Mouse (Mus musculus) hindbrain, embryonic 14.5 days (tissue): ENCODE data around the gene Edem2. TPM values are rescaled to one million over a fixed set of nuclear protein-coding genes. Genes with fewer than 3 reads are reported as not detected.
A peak's percentile ranks its signal among the peaks of the same experiment; 100 is the strongest.
"Not testable (repeated sequence)": the region's sequence is repeated elsewhere in the genome, so short reads cannot be mapped to it uniquely, and the experiment has no call there.

Experiments
- ATAC-seq: fragments of 200-750 bp; cut with Nextera tagmentation; 2 replicates; pipeline ENCODE4 v1.8.0; 2017; ENCODE audit warnings: moderate number of reproducible peaks, mild to moderate bottlenecking, moderate TSS enrichment, moderate library complexity; ENCODE audit not compliant: low FRiP score
- DNase-seq: peaks from one replicate; pipeline ENCODE4 v3.0.0-alpha.2; 2015; ENCODE audit warnings: low spot score
- H3K27ac ChIP-seq: fragments of 300-500 bp; sonication (generic); 2 replicates; pipeline ENCODE4 v1.5.1; 2014; ENCODE audit warnings: mild to moderate bottlenecking, moderate library complexity
- H3K27me3 ChIP-seq: fragments of 300-500 bp; sonication (generic); 2 replicates; pipeline ENCODE4 v1.6.1; 2014; ENCODE audit warnings: mild to moderate bottlenecking, low read length, mixed read lengths; ENCODE audit not compliant: control insufficient read depth, insufficient read depth
- H3K36me3 ChIP-seq: fragments of 300-500 bp; sonication (generic); replicated peaks from 2 replicates; pipeline ENCODE4 v1.6.1; 2014; ENCODE audit not compliant: control insufficient read depth, insufficient read depth
- H3K4me1 ChIP-seq: fragments of 300-500 bp; sonication (generic); replicated peaks from 2 replicates; pipeline ENCODE4 v1.6.1; 2014; ENCODE audit warnings: antibody characterized with exemption, low read length, mixed read lengths; ENCODE audit not compliant: control insufficient read depth, insufficient read depth
- H3K4me2 ChIP-seq: fragments of 300-500 bp; sonication (generic); replicated peaks from 2 replicates; pipeline ENCODE4 v1.6.1; 2014; ENCODE audit warnings: mild to moderate bottlenecking, moderate library complexity
- H3K4me3 ChIP-seq: fragments of 300-500 bp; sonication (generic); replicated peaks from 2 replicates; pipeline ENCODE4 v1.5.1; 2014; ENCODE audit warnings: mild to moderate bottlenecking, low read length
- H3K9ac ChIP-seq: fragments of 300-500 bp; sonication (generic); 2 replicates; pipeline ENCODE4 v1.6.1; 2014
- H3K9me3 ChIP-seq: fragments of 300-500 bp; sonication (generic); 2 replicates; pipeline ENCODE4 v1.6.1; 2016; ENCODE audit warnings: low read length; ENCODE audit not compliant: control insufficient read depth
- WGBS: fragments of 180-500 bp; shearing (Covaris S2); extraction: QIAGEN DNeasy Blood & Tissue Kit; methylation state at CpG from one replicate; pipeline ENCODE4 v1.1.7; 2014; 5-methylcytosine and 5-hydroxymethylcytosine counted together
- polyA plus RNA-seq: library from polyadenylated mRNA; unstranded; fragments of >200 nt; fragmentation: Nextera tagmentation; extraction: Ambion mirVana; gene quantifications from 2 replicates; pipeline ENCODE4 v1.2.1, GENCODE M21; 2014

The Edem2 gene
- polyA plus RNA-seq, 1 experiment from 2014 or later: 34.2 TPM

DNA sequence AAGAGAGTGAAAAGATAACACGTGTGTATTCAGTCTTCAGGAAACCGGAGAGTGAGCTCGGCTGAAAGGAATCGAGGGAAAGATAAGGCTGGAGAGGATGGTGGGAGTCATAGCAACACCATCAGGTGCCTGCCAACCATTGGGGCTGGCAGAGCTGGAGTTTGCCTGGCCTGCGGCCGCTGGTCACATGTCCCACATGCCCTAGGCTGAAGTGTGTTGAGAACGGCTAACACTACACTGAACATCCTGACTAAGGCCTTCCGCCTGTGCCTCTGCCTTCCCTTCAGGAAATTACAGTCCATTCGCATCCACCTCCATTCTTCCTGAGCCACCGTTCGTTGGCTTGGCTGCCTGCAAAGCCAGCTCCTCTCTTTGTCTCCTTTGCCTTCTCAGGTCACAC lies 12.9 kb upstream of the Edem2 start:
- Histone ChIP-seq H3K4me3 (no peak overlapping the region), H3K27ac (no peak overlapping the region), H3K4me1 (no peaks in the 10 kb centered on the region), H3K4me2 (no peak overlapping the region), H3K9ac (no peak overlapping the region), H3K36me3 (no peaks in the 10 kb centered on the region), H3K9me3 (no peaks in the 10 kb centered on the region), H3K27me3 (no peaks in the 10 kb centered on the region)
- DNase-seq (no peak), ATAC-seq (no peak)
- WGBS: 85% methylated on average over 11 of the region's 11 CpGs

GRCm38 (mm10) chr2:155737803-155738202 lies 8.5 kb upstream of the Edem2 start:
- no peaks in the 10 kb centered on the region for H3K9me3 ChIP-seq
- DNase-seq: no peak
- H3K9ac ChIP-seq: no peak overlapping the region
- no peak overlapping the region for H3K4me2 ChIP-seq
- H3K4me1 ChIP-seq: no peaks in the 10 kb centered on the region
- no peak overlapping the region for H3K4me3 ChIP-seq
- no peaks in the 10 kb centered on the region for H3K36me3 ChIP-seq
- WGBS: 67% methylated on average over 9 of the region's 9 CpGs
- H3K27ac ChIP-seq: no peak overlapping the region
- no peak for ATAC-seq
- no peaks in the 10 kb centered on the region for H3K27me3 ChIP-seq

- Histone ChIP-seq H3K4me1 (no peaks in the 10 kb centered on the region), H3K4me3 (no peak overlapping the region), H3K9ac (no peak overlapping the region), H3K27ac (no peak overlapping the region), H3K9me3 (no peaks in the 10 kb centered on the region), H3K27me3 (no peaks in the 10 kb centered on the region), H3K36me3 (no peaks in the 10 kb centered on the region), H3K4me2 (no peak overlapping the region)
- ATAC-seq (no peak), DNase-seq (no peak)
- WGBS: 89% methylated on average over 6 of the region's 6 CpGs
These were observed 7.7 kb upstream of the Edem2 start for GRCm38 (mm10) chr2:155736936-155737335.

GRCm38 (mm10) chr2:155735766-155736165 lies 6.5 kb upstream of the Edem2 start, which contains the start of gene Gm17581:
Gene Gm17581 (minus strand): TSS chr2:155735866.
- not testable (repeated sequence) for H3K4me1 ChIP-seq, H3K36me3 ChIP-seq, H3K27ac ChIP-seq, H3K4me2 ChIP-seq, H3K4me3 ChIP-seq, DNase-seq, ATAC-seq, H3K9me3 ChIP-seq, H3K27me3 ChIP-seq, H3K9ac ChIP-seq
- 88% methylated on average over 5 of the region's 5 CpGs for WGBS

DNA sequence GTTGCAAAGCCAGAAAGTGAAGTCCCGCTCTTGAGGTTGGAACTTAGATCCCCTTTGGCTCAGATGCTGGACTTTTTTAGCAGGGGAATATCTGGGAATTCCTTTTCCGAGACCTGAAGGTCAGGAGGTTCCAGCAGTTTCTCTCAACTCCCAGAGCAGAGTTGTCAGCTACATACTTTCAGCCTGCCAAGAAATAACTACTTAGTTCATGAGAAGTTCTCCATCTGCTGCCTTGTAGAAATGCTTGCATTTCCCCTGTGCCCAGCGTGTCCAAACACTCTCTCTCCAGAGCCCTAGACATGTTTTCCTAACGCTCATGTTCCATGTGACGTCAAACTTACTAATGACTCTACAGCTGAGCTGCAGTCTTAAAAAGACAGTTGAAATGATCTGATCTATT lies 5.8 kb upstream of the Edem2 start:
- Histone ChIP-seq H3K27me3 (no peaks in the 10 kb centered on the region), H3K4me2 (no peak overlapping the region), H3K36me3 (no peaks in the 10 kb centered on the region), H3K4me3 (no peak overlapping the region), H3K27ac (no peak overlapping the region), H3K4me1 (no peaks in the 10 kb centered on the region), H3K9ac (no peak overlapping the region), H3K9me3 (no peaks in the 10 kb centered on the region)
- DNase-seq (no peak), ATAC-seq (no peak)
- 82% methylated on average over 5 of the region's 5 CpGs for WGBS

DNA sequence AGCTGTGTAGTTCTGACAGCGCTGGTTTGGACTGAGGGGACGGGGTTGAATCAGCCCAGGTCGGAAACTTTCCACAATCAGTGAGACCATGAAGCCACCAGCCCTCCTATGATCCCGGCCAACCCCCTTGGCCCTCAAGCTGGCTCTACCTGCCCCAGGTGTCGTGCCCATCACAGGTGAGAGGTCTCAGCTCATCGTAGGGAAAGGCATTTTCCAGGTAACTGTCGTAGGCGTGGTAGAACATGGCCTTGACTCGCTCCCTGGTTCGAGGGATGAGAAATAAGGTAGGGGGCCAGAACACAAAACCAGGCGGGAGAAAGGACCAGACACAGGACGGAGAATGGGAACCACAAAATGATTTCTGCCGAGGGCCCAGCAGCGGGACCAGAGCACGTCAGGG lies 533 bp downstream of the Edem2 start:
- Histone ChIP-seq H3K4me1 (peaks cover 7% of the 10 kb centered on the region), H3K4me2 (peak overlapping the region; percentile 88), H3K4me3 (peak overlapping the region; percentile 77), H3K27ac (no peak overlapping the region), H3K9me3 (no peaks in the 10 kb centered on the region), H3K27me3 (no peaks in the 10 kb centered on the region), H3K9ac (peak overlapping the region; percentile 86), H3K36me3 (peaks cover 26% of the 10 kb centered on the region)
- no peak for DNase-seq
- ATAC-seq: no peak
- WGBS: 4% methylated on average over 15 of the region's 15 CpGs

DNA sequence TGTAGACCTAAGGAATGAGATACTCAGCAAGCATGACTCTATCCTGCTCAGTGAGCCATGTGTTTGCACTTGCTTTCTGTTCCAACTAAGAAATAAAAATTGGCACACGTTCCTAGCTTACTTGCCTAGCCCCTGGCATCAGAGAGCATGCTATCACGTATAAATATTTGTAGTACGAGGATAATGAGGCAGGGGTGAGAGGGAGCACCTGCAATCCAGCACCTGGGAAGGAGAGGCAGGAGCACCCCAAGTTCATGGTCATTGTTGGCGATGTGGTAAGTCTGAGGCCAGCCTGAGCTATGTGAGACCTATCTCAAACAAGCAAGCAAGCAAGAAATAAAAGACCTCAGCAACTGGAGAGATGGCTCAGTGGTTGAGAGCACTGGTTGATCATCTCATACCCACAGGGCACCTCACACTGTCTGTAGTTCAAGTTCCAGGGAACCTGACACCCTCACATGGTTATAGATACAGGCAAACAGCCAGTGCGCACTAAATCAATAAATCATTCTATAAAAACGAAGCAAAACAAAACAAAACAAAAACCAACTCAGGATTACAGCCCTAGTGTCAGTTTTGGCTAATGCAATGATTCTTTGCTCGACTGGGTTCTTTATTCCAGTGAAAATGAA lies 1.4 kb downstream of the Edem2 start:
- WGBS: 88% methylated on average over 7 of the region's 7 CpGs
- H3K4me3 ChIP-seq: peak overlapping the region; percentile 77; the same call in 1 of the 2 replicates

GRCm38 (mm10) chr2:155726302-155726701 lies 3.0 kb downstream of the Edem2 start:
- Histone ChIP-seq H3K36me3 (peaks cover 48% of the 10 kb centered on the region), H3K4me2 (no peak overlapping the region), H3K4me1 (peaks cover 7% of the 10 kb centered on the region), H3K27ac (no peak overlapping the region), H3K27me3 (no peaks in the 10 kb centered on the region), H3K4me3 (no peak overlapping the region), H3K9ac (no peak overlapping the region), H3K9me3 (no peaks in the 10 kb centered on the region)
- WGBS: 88% methylated on average over 7 of the region's 7 CpGs
- ATAC-seq: no peak
- DNase-seq: no peak

More for the DNA sequence above, 1.4 kb downstream of the Edem2 start:
- Histone ChIP-seq H3K4me2 (peak overlapping the region; percentile 88; the same call in 1 of the 2 replicates), H3K27me3 (no peaks in the 10 kb centered on the region), H3K4me1 (peaks cover 7% of the 10 kb centered on the region), H3K36me3 (peaks cover 35% of the 10 kb centered on the region), H3K9ac (no peak overlapping the region), H3K9me3 (no peaks in the 10 kb centered on the region), H3K27ac (no peak overlapping the region)
- ATAC-seq: no peak
- DNase-seq: no peak

DNA sequence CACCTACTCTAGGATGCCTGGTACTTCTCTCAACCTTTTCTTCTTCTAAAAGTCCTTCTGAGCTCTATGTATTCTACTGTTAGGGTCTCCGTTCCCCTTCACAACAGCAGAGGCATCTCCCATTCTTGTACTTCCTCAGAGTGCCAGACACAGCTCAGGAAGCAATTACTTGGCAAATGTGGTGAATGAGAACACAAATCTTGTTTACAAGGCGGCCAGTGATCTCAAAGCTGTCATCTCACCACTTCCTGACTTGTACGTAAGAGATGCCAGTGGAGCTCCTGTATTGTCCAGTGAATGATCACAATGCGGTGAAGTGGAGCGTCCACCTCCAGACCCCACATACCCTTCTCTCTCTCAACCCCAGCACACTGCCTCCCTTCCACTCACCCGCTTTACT lies 4.7 kb downstream of the Edem2 start:
- Histone ChIP-seq H3K4me2 (no peak overlapping the region), H3K4me3 (no peak overlapping the region), H3K36me3 (peaks cover 64% of the 10 kb centered on the region), H3K9ac (no peak overlapping the region), H3K4me1 (peaks cover 7% of the 10 kb centered on the region), H3K9me3 (no peaks in the 10 kb centered on the region), H3K27ac (no peak overlapping the region), H3K27me3 (no peaks in the 10 kb centered on the region)
- 91% methylated on average over 6 of the region's 6 CpGs for WGBS
- DNase-seq: no peak
- no peak for ATAC-seq

DNA sequence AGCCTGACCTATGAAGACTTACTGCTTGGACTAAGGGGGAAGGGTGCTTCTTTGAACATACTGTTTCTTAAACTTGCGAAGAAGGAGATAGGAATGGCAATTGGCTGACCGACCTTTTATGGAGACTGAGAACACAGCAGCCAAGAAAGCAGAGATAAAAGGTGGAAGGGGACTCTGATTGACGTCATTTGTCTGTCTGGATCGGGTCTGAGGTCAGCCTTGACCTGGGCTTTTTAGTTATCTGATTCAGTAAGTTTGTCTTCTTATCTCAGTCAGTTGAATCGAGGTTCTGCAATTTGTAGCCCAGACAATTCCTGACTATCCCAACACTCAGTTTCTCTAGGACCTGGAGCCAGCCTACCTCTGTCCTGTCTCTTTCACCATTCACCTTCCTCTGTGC lies 5.2 kb downstream of the Edem2 start:
- peaks cover 7% of the 10 kb centered on the region for H3K4me1 ChIP-seq
- H3K4me2 ChIP-seq: no peak overlapping the region
- H3K9ac ChIP-seq: no peak overlapping the region
- H3K4me3 ChIP-seq: no peak overlapping the region
- no peak overlapping the region for H3K27ac ChIP-seq
- H3K36me3 ChIP-seq: peaks cover 68% of the 10 kb centered on the region
- H3K9me3 ChIP-seq: no peaks in the 10 kb centered on the region
- 85% methylated on average over 5 of the region's 5 CpGs for WGBS
- H3K27me3 ChIP-seq: no peaks in the 10 kb centered on the region
- ATAC-seq: no peak
- DNase-seq: no peak
